Mouse (Mus musculus) cortical plate, adult 2 months (tissue): Measurements from ENCODE around the gene Gbx2. TPM values are rescaled to one million over a fixed set of nuclear protein-coding genes. Genes with fewer than 3 reads are reported as not detected.

ENCODE experiments used
- H3K27ac ChIP-seq: fragments of 200-500 bp; 2 replicates; pipeline ENCODE4 v1.5.1; 2012; ENCODE audit warnings: low read length, control low read depth, inconsistent platforms; ENCODE audit not compliant: insufficient read depth
- H3K4me1 ChIP-seq: fragments of 200-500 bp; 2 replicates; pipeline ENCODE4 v1.6.1; 2011; ENCODE audit warnings: low read length; ENCODE audit not compliant: control insufficient read depth, insufficient read depth
- H3K4me3 ChIP-seq: fragments of 200-500 bp; 2 replicates; pipeline ENCODE4 v1.5.1; 2011; ENCODE audit warnings: mild to moderate bottlenecking, low read length, control low read depth; ENCODE audit not compliant: insufficient read depth
- CTCF ChIP-seq: fragments of 200-500 bp; IDR thresholded peaks from 2 replicates; pipeline ENCODE4 v1.5.1; 2011; ENCODE audit warnings: mild to moderate bottlenecking, control low read depth, low read length; ENCODE audit not compliant: insufficient read depth; ENCODE audit errors: extremely low read depth
- POLR2A ChIP-seq: fragments of 200-500 bp; IDR thresholded peaks from 2 replicates; pipeline ENCODE4 v1.6.1; 2011; ENCODE audit warnings: mild to moderate bottlenecking, low read length, control low read depth; ENCODE audit not compliant: insufficient read depth; ENCODE audit errors: extremely low read depth
- polyA plus RNA-seq: library from polyadenylated mRNA; depleted of rRNA; stranded (reverse); fragments of >200 nt; gene quantifications from 2 replicates; pipeline ENCODE4 v1.2.3, GENCODE M21; 2012

The Gbx2 gene
- polyA plus RNA-seq, 1 experiment: 0.13 TPM

DNA sequence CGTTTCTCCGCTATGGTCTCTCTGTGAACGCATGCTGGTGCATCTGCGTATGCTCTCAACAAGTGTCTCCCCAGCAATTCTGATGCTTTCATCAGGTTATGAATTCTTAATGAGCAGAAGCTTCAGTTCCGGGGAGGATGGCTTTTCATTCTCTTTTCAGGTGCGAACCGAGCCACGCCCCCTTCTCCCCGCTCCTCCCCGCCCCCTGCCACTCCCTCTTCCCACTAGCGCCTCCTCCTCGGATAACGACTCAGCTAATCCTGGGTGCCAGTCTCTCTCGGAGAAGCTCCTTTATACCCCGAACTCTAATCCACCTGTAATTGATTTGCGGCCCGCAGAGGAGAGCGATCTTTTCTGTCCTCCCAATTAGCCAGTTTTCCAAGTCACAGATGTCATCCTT, 12.9 kb downstream of the Gbx2 start:
- no peak overlapping the region for H3K27ac ChIP-seq
- H3K4me1 ChIP-seq: no peaks in the 10 kb centered on the region
- H3K4me3 ChIP-seq: no peak overlapping the region
- no peak for TF ChIP-seq POLR2A
- TF ChIP-seq CTCF: no peak

DNA sequence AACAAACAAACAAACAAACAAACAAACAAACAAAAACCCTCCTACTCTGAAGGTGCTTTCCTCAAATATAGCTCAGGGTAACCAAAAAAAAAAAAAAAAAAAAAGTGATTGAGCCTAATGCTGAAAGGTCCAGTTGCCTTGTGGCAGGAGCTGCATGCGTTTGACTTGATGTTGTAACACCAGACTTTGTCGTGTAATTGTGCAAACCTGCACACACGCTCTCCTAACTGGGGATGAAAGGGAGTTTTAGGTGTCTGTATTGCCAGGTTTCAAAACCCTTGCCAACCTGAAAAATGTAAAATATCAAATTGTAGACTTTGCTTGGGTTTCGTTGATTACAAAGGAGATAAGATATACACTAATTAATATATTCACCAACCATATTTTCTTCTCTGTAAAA, 17.4 kb downstream of the Gbx2 start:
- no peaks in the 10 kb centered on the region for H3K4me1 ChIP-seq
- TF ChIP-seq CTCF: no peak
- no peak for TF ChIP-seq POLR2A
- H3K4me3 ChIP-seq: no peak overlapping the region
- no peak overlapping the region for H3K27ac ChIP-seq

DNA sequence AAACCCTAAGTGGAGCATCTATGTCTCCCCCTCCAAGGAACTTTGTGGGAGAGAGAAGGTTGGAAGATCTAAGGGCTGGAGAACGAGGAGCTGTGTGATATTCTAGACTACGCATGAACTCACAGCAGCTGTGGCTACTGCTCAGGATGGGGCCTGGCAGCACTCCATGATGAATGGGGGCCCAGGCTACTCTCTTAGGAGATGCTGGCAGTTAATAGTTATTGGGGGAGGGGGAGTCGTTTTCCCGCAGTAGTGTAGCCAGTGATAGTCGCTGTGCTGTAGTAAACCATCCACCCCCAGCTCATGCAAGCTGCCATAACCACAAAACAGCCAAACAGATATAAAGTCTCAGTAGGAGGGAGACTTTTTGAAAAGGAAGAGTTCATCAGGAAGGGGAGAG, 18.6 kb downstream of the Gbx2 start:
- H3K4me3 ChIP-seq: no peak overlapping the region

DNA sequence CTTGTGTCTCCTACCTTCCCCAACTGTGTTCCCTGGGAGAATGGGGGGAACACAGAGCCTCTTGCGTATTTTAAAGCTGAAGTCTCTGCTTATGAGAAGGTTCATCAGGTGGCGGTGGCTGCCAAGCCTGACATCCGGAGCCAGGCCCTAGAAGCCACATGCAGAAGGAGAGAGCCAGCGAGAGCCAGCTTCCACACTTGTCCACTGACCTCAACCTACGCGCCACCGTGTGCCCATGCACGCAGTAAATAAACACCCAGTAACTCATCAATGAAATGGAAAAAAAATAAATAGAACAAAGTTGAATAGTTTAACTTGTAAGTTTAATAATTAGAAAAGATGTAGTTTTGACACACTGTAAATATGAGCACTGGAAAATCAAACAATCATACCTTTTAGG, 21.2 kb downstream of the Gbx2 start:
- H3K27ac ChIP-seq: no peak overlapping the region
- no peak overlapping the region for H3K4me3 ChIP-seq
- H3K4me1 ChIP-seq: no peaks in the 10 kb centered on the region
- no peak for TF ChIP-seq POLR2A
- TF ChIP-seq CTCF: no peak

More for the DNA sequence above, 18.6 kb downstream of the Gbx2 start:
- Histone ChIP-seq H3K27ac (no peak overlapping the region), H3K4me1 (no peaks in the 10 kb centered on the region)
- no peak for TF ChIP-seq POLR2A
- no peak for TF ChIP-seq CTCF

DNA sequence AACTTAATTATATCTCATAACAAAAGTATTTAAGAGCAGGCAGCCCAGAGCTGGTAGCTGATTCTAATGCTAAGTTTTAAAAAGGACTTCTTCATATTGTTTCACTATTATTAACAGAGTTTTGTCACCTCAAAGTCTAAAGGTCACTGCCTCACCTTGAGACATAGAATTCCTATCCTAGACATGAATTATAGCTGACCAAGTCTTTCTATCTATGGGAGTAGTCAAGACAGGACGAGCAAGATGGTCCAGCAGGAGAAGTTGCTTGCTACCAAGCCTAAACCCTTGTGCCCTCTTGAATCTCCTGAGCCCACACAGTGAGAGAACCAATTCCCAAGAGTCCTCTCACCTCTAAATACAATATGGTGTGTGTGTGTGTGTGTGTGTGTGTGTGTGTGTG, 28.3 kb downstream of the Gbx2 start:
- TF ChIP-seq CTCF (no peak), POLR2A (no peak)
- Histone ChIP-seq H3K27ac (no peak overlapping the region), H3K4me3 (no peak overlapping the region)

DNA sequence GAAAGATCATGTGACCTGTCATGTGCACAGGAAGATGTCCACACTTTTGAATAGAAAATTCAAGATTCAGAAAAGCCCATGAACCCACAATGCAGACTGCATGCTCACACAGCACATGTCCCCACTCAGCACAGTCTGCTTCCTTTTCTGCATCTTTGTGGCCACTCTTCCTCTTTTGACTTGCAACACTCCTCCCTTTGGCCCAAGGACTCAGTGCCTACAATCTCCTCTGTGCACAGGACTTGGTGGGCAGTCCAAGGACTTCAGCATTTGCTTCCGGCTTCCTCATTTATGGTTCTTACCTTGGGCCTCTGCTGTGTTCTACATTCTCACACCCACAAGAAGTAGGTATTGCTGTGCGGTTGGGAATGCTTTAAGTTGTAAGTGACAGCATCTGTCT, 28.7 kb downstream of the Gbx2 start:
- TF ChIP-seq CTCF (no peak), POLR2A (no peak)

More for the DNA sequence above, 28.3 kb downstream of the Gbx2 start:
- no peaks in the 10 kb centered on the region for H3K4me1 ChIP-seq

DNA sequence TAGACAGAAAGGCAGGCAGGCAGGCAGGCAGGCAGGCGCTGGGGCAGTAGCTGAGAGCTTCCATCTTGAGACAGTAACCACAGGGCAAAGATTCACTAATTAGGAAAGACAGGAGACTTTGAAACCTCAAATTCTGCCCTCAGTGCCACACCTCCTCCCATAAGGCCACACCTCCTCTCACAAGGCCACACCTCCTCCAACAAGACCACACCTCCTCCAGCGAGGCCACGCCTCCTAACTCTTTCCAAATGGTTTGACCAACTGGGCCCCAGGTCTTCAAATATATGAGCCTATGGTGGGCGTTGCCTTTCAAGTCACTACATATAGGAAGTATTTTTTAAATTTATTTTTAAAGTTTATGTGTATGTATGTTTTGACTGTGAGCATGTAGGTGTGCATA, 29.6 kb downstream of the Gbx2 start:
- H3K4me1 ChIP-seq: no peaks in the 10 kb centered on the region
- no peak overlapping the region for H3K4me3 ChIP-seq
- TF ChIP-seq CTCF: no peak
- no peak for TF ChIP-seq POLR2A
- no peak overlapping the region for H3K27ac ChIP-seq

More for the DNA sequence above, 28.7 kb downstream of the Gbx2 start:
- Histone ChIP-seq H3K27ac (no peak overlapping the region), H3K4me1 (no peaks in the 10 kb centered on the region), H3K4me3 (no peak overlapping the region)

DNA sequence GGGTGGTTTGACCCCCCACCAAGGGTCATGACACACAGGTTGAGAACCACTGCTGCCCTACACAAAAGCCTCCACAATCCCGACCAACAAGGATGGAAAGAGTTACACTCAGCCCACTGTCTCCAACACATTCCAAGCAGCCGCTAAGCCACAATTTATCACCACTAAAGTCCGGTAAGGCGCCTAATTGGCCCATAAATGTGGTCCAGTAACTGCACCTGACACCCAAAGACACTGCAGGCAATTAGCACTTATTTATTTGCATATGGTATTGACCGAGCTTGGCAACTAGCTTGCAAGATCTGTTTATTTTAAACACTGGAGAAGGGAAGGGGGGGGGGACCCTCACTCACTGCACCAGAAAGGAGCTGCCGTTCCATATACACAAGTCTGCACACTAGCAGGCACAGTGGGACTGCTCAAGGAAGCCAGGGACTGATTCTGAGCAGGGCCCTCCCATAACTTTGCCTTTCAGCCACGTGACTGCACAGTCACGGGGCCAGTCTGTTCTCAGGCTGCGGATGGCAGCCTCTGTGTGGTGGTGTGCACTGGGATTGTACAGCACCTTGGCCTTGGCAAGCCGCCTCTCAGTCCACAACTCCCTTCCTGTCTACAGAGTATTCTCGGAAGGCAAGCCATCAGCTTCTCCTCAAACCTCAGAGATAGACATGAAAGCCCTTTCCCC, 31.1 kb downstream of the Gbx2 start:
- TF ChIP-seq CTCF: no peak
- TF ChIP-seq POLR2A: no peak
- H3K27ac ChIP-seq: no peak overlapping the region
- no peaks in the 10 kb centered on the region for H3K4me1 ChIP-seq
- H3K4me3 ChIP-seq: no peak overlapping the region

DNA sequence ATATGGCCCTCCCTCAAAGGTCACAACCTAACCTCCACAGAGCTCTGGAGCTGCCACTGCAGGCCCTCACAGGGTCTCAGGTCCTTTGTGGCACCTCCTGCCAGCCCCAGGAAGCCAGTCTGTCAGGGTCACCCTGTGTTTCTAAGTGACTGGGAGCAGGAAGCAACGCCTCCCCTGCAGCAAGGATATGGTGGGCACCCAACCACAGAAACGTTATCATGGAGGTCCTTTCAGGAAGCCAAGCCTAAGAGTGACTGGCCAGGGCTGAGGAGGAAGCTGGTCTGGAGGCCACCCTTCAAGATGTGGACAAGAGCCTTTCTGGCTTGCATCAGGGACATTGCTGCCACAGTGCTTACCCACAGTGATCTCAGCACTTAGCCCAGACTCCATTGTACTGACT, 31.9 kb downstream of the Gbx2 start:
- TF ChIP-seq CTCF (no peak), POLR2A (no peak)
- Histone ChIP-seq H3K4me1 (no peaks in the 10 kb centered on the region), H3K4me3 (no peak overlapping the region), H3K27ac (no peak overlapping the region)

DNA sequence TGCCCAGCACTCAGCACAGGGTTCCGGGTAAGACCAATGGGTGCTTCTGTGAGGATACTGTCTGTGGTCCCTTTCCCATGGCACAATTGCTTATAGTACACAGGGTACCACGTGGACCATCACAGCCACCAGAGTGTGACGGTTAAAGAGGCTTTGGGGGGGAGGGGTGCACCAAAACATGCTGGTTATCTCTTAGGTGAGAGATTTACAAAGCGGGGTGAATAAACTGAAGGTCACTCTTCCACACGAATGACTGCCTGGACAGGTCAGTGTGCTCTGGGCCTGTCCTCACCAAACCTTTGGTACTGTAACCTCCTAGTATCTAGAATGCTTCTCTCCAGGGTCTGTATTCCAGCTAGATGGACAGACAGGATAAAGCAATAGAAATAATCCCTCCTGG, 35.2 kb downstream of the Gbx2 start:
- H3K4me1 ChIP-seq: no peaks in the 10 kb centered on the region
- H3K27ac ChIP-seq: no peak overlapping the region
- no peak overlapping the region for H3K4me3 ChIP-seq
- TF ChIP-seq CTCF: no peak
- TF ChIP-seq POLR2A: no peak

DNA sequence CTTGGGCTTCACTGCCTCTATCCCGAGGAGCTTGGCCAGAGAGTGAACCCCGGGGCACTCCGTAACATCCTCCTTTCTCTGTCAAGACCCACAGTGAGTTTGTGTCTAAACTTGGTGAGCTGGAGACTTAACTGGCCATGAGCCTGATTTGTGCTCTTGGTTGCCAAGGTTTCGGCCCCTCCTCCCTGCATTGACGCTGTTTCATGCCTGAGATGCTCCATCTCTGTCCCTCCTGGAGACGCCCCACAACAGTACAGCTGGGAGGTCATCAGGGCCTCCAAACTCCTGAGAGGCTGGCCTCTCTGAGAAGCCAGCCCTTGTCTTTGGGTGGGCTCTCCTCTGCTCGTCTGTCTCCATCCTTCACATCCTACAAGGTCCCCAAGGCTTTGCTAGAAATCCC, 38.7 kb downstream of the Gbx2 start:
- Histone ChIP-seq H3K4me1 (no peaks in the 10 kb centered on the region), H3K4me3 (no peak overlapping the region), H3K27ac (no peak overlapping the region)
- no peak for TF ChIP-seq CTCF
- TF ChIP-seq POLR2A: no peak
